Mouse (Mus musculus): ENCODE measurements at regions not wholly inside any gene's neighbourhood (a gene's known extent, or its start where the extent isn't known, plus 50 kb on each side); places are given as distances from the start of the nearest gene placed in this dataset.

DNA sequence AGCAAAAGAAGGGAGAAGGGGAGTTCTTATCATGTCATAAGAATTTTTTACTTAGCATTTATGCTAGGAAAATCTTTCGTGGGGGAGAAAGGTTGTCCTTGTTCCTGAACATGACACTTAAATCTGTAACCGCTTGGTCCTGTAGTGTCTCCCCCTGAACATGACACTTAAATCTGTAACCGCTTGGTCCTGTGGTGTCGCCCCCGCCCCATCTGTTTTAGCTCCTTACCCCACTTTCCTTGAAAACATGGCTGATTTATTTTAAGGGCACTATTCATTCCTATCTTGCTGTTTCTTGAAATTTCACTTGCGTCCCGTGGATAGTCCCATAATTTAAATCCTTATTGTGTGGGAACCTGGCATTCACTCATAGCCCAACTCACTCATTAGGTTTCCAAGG, 82.2 kb downstream of the Rap2a start:
- no peak for DNase-seq

DNA sequence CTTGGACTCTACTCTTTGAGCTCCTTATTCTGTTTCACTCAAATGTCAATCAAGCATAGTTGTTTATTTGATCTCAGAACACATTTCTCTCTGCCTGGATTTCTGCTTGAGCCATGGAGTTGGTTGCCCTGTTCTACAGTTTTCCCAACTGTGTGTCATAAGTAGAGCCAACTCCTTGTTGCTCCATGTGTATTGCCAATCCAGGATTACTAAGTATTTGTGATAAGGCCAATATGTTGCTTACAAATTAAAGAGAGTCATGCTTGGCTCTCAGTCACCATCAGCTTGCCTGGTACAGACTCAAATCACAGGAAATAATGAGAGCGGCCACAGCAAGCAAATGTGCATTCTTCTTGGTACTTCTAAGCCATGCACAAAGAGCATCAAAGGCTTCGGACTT, 82.7 kb downstream of the Rap2a start:
- no peak for DNase-seq

DNA sequence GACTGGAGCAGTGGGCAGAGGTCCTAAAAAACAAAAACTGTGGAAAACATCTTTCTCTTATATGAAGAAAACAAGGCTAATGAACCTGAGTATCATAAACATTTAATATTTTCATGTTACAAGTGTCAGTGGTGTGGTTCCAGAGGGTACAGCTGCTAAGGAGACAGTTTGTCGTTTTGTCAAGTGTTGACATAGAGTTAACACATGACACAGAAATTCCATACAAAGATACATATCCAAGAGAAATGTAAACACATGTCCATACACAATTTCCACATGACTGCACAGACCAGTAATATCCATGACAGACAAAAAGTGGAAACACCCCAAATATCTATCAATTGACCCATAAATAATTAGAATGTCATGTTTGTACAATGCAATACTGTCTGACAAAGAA, 88.7 kb downstream of the Rap2a start:
- DNase-seq = no peak

DNA sequence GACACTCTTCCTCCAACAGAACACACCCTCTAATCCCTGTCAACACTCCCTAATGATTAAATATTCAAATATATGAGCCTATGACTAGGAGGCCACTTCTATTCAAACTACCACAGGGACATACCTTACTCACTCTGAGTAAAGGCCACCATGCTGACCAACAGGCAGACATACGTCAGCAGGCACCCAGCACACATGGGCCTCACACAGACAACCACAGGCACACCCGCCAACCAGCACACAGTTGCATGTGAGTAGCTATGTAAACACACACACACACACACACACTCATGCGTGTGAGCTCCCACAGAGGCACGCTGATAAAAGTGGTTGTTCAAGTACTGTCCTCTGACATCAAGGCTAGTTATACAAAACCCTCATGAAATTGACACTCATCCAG, 89.8 kb downstream of the Rap2a start:
- DNase-seq = no peak

DNA sequence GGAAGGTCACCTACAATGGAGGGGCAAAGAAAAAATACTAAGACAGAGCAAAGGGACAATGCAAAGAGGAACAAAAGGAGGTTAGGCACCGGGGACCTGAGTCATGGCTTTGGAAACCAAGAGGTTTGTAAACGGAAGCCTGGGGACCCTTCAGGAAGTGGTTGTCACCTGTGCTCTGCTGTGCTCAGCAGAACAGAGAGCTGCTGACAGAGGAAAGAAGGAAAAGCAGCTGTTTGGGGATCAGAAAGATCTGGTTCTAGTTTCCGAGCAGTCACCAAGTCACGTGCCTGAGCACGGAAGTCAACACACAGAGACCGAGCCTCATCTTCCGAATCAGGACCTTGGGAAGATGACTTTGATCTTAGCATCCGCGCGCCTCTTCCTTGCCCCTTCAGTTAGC, 94.0 kb downstream of the Rap2a start:
- no peak for DNase-seq

DNA sequence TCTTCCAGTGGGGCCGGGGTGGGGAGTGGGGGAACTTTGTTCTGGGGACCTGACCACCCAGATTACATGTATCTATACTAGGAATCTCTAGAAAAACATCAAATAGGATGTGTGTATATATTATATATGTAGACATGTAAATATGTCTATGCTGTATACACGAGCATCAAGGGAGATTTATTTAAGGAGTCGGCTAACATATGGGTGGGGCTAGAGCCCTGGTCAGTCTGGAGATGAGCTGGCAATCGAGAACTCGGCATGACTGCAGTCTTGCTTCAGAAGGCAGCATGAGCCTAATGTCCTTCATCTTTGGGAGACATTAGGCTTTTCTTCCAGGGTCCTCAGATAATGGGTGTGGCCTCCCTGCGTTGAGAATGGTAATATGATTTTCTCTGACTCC, 97.0 kb downstream of the Rap2a start:
- no peak for DNase-seq

DNA sequence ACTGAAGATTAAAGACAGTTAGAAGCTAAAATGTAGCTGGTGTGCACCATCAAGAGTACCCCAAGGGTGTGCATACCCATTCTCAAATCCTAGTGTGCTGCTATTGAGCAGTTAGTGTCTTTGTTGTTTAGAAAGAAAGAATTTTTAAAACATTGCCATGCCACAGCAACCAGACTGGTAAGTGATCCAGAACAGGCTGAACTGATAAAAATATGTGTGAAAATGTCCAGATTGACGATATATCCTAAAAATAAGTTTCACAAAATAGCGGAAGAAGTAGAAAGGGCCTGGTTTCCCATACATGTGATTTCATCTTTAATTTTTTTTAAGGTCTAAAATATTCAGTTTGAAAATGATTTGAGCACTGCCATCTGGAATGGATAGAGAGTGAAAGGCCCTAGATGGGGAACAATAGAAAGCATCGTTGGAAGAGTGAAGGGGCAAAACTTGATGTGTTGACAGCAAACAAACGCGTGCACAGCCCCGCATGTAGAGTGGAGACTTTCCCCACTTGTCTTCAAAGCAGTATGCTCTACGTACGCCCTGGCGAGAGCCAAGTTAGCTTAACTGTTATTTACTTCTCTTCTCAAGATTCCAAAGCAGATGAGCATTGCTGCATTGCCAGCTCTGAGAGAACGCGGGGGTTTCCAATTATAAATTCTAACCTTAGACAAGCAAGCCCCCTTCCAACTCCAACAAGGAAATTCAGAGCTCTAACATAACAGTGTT, 100.3 kb downstream of the Rap2a start:
- no peak for DNase-seq

DNA sequence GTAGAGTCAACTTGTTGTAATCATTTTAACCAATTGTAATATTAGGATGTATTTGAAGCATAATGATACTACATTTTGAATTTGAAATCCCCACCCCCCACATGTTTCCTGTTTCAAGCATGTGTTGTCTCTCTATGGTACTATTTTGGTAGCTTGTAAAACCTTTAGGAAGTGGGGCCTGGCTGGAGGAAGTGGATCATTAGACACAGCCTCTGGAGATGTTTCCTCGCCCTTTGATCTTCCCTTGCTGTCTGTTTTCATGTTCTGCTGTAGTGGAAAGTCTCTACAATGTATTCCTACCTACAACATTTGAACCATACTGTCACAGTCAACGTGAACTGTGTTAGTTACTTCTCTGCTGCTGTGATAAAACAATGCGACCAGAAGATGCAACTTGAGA, 105.6 kb downstream of the Rap2a start:
- no peak for DNase-seq

DNA sequence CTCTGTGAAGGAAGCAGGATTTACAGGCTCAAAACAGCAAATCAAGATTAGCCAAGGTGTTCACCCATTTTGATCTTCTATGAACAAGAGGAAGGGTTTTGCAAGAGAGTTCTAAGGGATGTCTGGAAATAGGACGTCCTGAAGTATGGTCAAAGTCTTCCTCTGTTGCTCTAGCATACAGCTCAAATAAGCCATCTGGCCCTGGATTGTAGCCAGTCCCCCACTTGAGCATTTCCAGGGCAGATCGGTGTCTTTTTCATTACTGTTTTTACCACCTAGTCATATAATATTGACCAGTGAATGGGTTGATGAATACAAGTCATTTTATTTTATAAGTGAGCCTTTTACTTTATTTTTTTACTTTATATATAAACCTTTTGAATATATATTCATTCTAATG, 113.9 kb downstream of the Rap2a start:
- no peak for DNase-seq

DNA sequence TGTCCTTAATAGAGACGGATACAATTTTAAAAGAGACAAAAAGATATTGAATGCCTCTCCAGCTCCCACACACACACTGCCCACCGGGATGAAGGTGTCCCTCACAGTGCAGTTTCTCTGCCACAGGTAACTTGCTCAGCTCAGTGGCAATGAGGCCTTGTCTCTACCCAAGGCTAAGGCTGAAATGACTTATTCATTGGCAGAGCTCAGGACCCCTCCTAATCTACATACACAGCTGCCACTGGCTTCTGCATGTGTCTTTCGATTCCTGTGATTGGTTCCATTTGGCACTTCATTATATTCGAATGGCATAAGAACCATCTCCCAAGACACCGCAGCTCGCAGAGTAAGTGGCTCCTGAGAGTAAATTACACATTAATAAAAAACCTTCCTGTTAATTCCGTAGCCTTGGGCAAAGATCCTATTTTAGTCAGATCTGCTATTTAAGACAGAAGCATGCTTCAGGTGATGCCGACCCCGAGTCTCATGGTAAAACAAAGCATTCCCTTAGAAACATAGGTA, 122.2 kb downstream of the Rap2a start:
- DNase-seq = no peak

DNA sequence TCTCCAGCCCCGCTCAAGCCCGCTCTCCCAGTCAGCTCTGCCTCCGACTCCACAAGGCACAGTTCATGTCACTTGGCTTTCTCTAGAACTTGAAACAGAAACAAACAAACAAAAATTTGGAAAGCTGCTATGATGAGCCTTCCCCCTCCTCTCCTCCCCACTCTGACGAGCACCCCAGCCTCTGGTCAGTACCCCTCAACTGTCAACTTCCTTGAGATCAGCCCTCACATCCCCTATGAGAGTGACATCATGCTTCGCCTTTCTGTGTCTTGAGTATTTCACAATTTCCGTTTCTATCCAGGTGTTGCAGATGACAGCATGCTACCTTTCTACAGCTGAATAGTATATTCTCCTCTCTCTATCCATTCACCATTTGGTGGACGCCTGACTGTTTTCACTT, 123.3 kb downstream of the Rap2a start:
- DNase-seq = no peak

DNA sequence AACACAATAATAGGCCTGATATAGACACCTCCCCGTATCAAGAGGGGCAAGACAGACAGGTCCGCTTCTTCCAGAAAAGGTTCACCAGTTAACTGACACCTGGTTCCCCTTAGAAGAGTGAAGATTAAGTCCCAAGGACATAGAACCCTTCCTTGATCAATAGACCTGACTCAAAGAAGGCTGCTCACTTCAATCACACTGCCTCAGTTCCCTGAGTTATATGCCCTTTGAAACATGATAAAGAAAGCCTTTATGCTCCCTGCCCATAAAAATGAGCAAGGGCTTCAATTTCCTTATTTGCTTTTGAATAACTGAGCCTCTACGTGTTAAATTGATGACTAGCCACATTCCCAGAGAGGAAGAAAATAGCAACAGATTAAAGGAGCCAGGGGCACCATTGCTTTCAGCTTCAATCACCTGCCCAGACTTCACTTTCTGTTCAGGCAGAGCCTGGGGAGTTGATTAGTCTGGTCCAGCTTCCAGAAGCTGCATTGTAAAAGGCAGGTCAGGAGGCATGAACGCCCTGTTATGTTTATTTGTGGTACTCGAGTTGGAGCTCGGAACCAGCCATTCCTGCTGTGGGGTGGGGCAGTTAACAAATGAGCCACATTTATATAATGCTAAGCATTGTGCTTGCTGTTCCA, 125.7 kb downstream of the Rap2a start:
- DNase-seq = no peak

DNA sequence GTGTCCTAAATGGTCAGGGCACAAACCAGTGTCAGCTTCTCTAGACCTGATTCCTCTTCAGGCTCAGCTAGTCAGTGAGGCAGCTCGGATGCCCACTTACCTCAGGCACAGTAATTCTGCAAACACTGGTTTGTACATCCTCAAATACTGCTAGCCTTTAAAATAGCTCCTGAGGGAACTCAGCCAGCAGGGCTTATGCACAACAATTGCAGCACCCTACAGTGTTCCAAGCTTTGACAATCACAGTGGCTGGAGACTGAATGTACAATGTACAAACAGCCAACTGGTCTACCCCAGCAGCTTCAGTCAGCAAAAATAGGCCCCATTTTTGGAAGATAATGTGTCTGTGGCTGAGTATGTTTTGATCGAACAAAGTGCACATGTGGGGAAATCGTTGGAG, 129.6 kb downstream of the Rap2a start:
- DNase-seq = no peak

DNA sequence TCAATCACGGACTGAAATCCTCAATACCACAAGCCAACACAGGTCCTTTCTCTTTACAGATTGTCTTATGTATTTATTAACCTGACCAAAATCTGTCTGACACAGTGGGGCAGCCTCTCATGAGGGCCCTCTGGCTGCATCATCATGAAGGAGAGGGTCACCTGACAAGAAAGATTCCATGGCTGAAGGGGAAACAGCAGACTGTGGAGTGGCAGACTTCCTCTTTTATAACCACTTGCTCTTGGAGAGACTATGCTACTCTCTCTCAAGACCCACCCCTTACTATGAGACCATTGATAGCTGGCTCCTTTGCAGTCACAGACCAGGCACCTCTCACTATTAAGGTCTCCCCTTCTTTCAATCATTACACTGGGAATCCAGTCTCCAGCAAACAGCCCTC, 133.1 kb downstream of the Rap2a start:
- DNase-seq = no peak

DNA sequence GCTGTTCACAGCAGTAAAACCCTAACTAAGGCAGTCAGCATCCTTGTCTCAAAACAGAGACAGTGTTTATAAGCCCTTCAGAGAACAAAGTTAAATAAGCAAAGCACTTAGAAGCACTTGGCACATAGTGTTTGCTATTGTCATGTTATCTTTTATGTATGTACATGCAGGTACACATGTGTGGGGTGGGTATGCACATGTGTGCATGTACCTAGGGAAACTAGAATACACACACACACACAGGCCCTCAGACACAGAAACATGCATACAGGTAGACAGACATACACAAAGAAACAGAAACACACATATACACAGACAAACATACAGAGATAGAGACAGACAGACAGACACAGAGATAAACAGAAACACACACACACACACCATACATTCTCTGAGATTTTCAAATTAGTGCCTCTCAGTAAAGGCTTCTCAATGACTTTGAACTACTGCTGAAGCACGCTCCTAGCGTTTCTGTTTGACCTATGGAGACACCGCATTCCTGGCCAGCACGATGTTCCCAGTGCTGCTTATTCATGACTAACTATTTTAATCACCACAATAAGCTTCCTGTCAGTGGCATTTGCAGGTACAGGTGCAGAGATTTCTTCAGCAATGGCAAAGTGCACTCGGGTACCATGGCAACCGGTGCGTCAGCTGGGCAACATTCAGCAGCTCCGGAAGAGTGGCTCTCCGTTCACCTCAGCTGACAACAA, 148.1 kb downstream of the Rap2a start:
- peak; percentile 16 for DNase-seq

DNA sequence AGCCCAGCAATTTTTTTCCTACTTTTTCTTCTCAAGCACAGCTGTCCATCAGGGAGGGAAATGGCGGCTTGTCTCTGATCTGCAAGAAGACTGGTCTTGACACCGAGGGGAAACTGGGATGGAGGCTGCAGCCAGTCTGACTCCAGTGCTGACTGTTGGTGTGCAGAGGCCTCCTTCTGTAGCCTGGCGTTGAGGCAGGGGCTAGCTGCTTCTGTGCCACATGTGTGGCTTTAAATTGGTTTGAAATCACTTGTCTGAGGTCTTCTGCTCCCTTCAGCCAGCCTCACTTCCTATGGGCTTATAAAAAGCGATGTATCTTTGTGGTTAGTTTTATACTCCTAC, 148.7 kb downstream of the Rap2a start:
- no peak for DNase-seq

DNA sequence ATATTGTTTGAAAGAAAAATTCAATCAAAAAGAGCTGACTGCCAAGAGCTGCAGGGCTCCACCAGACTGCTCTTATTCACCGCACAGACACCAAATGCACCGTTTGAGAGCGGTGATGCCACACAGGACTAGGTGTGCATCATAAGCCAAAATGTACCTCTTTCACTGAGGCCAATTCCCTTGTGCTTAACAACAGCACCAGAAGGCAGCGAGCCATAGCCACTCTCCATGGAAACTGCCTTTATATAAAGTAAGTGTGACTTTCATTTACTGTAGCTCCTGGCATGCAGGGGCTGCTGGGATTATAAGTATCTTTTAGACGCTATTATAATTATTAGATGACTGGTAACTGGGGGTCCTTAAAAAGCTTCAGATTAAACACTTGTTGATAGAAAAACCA, 154.5 kb downstream of the Rap2a start:
- no peak for DNase-seq

DNA sequence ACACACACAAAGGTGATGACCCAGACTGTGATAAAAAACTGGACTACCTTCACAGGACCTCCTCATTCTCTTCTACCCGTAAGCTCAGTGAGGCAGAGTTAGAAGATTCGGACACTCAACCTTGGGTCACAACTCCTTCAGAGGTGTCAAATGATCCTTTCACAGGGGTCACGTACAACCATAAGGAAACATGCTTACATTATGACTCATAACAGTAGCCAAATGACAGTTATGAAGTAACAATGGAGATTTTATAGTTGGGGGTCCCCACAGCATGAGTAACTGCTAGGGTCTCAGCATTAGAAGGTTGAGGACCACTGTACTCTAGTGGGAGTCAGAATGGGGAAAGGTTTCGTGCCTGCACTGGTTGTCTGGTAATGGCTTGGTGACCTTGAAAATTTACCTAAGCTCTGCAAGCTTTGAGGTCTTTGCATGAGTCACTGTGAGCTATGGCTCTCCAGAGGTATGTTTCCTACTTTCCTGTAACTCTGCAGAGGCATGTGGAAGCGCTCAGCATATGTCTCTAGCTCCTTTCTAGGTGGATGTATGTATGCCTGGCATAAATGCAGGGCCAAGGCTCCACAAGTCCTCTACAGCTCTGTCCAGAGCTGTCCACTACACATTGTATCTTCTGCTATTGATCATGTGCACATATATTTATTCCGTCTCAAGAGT, 158.6 kb downstream of the Rap2a start:
- no peak for DNase-seq

DNA sequence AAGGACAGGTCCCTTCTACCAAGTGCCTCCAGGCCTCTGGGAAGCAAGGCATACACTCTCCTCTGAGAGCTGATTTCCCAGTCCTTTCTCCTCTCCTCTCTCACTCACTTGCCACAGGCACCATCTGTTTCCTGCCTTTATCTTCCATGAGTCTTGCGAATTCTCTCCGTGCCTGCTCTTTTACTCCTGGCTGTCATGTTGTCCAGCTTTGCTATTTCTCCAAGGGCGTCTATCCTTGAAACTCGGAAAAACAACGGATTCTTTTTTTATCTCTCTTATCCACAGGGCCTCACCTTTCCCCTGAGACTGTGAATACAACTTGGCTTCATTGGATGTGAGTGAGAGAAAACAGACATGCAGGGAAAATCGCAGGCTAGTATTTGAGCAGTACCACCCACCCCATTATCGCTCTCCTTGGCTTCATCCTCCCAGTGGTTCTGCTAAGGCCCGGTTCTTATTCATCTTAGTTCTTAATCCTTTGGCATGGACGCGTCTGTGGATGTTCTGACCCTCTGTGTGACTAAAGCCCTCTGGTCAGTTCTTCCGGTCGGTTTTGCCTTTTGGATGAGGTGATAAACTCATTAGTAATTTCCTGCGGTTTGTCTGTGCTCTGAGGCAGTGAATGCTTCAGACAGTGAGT, 159.4 kb downstream of the Rap2a start:
- DNase-seq = no peak

DNA sequence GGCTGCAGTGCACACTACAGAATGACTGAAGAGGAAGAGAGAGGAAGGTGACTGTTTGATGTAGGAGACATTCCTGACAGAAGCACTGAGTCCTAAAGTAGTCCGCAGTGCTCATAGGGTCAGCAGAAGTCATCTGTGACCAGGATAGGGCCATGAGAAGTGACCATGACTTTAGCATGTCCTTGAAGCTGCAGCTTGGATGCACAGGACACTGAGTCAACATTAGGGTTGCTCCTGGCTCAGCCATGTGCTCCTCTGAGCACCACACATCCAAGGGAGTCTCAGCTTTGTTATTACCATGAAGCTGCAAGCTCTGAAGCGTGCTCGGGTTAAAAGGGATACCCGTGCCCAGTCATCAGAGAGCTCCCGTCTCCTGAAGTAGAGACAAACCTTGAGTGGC, 164.3 kb downstream of the Rap2a start:
- no peak for DNase-seq

DNA sequence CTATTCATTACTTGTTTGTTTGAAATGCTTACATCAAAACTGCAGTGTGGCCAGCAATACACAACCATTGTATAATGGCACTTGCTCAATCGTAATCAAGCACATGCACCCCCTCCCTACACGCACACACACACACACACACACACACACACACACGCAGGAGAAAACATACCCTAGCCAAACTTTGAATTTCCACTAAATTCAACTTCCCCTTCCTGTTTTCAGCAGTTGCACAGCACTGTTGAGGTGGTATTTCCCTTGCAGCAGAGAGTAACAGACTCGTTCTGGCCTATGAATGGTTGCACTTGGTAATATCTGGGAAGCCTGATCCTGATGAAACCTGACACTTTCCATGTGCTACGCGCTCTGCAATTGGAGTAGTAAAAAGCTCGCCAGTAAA, 173.8 kb downstream of the Rap2a start:
- DNase-seq = no peak

DNA sequence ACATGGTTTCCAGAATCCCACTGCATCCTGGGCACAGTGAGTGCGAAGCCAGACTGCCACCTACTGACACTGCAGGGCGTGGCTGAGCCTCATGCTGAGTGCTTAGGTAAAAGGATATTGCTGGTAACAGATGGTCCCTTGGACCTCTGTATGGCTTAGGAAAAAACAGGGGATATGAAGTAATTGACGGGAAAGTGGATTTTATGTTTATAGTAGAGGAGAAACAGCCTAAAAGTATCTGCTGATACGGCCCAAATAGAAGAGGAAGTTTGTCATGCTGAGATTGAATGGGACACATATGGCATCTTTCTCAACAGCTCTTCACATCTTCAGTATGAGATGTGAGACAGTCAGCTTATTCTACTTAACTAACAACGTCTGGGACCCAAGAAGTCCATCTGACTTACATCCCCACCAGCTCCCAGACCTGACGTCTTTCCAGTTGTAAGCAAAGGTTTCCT, 182.1 kb downstream of the Rap2a start:
- DNase-seq = no peak

DNA sequence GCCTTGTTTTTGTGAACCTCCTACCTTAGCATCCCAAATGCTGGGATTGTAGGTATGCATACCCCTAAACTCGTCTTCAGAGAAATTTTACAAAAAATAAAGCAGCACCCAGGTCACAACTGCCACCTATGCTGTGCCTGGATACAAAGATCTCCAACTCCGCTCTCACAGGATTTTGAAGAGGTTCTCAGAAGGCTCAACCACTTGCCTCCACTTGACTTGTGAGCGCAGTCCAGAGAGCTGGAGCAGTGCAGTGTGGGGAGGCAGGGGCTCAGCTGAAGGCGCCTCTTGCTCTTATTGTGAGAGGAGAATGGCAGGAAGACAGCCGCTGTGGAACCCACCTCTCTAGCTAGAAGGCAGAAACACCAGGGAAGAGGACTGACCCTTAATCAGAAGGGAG, 182.9 kb downstream of the Rap2a start:
- DNase-seq = no peak
